Mouse (Mus musculus) adrenal gland, postnatal 10 days (tissue): ENCODE measurements around the gene Gper1. TPM values are rescaled to one million over a fixed set of nuclear protein-coding genes. Genes with fewer than 3 reads are reported as not detected.
"Not testable (repeated sequence)": the region's sequence is repeated elsewhere in the genome, so short reads cannot be mapped to it uniquely, and the experiment has no call there.

ENCODE experiments used
- DNase-seq: peaks from one replicate; pipeline ENCODE4 v3.0.0; 2021; ENCODE audit warnings: mixed read lengths
- total RNA-seq, 2 experiments: library from RNA; stranded (reverse); gene quantifications; 2 replicates each; pipeline ENCODE4 v1.2.3; 2021

Gene Gper1
- total RNA-seq, 2 experiments from 2014 or later, result 4.1 to 5.6 TPM

- DNase-seq, result not testable (repeated sequence)
Observed at GRCm38 (mm10) chr5:139390324-139391119, 32.4 kb upstream of the Gper1 start.

- DNase-seq, result no peak
Observed at GRCm38 (mm10) chr5:139391309-139391990, 31.5 kb upstream of the Gper1 start.

DNA sequence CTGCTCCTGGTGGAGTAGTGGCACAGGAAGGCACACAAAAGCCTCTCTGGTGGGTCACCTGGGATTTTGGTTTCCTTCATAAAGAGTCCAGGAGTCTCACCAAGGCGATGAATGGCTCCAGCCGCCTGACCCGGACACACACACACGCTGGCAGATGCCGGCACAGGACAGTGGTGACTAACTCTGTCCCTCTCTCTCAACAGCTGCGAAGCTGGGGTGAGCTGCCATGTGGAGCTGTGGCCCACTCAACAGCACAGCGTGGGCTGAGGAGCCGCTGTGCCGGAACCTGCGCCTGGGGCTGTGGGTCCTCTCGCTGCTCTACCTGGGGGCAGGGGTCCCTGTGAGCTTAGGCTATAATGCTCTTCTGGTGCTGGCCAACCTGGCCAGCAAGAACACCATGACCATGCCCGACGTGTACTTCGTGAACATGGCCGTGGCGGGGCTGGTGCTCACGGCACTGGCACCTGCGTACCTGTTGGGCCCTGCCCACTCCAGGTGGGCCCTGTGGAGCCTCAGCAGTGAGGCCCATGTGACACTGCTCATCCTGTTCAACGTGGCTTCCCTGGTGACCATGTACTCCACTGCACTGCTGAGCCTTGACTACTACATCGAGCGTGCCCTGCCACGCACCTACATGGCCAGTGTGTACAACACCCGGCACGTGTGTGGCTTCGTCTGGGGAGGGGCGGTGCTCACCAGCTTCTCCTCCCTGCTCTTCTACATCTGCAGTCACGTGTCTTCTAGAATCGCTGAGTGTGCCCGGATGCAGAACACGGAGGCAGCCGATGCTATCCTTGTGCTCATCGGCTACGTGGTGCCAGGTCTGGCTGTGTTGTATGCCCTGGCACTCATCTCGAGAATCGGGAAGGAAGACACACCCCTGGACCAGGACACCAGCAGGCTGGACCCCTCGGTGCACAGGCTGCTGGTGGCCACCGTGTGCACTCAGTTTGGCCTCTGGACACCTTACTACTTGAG, 30.4 kb upstream of the Gper1 start:
- no peak for DNase-seq

DNA sequence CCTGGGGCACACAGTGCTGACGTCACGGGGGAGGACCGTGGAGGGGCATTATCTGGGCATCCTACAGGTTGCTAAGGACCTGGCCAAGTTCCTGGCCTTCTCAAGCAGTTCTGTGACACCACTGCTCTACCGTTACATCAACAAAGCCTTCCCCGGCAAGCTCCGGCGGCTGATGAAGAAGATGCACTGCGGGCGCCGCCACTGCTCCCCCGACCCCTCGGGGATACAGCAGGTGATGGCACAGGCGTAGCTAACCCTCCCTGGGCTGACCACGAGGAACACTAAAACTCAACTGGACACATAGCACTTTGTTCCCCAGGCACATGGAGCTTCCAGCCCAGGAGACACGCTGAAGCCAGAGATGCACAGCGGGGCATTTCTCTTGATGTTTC, 29.8 kb upstream of the Gper1 start:
- no peak for DNase-seq

- no peak for DNase-seq
Observed at GRCm38 (mm10) chr5:139394399-139394798, 28.6 kb upstream of the Gper1 start.

- DNase-seq, result no peak
Observed at GRCm38 (mm10) chr5:139395528-139395927, 27.4 kb upstream of the Gper1 start.

GRCm38 (mm10) chr5:139397359-139397916, 25.5 kb upstream of the Gper1 start:
- no peak for DNase-seq

DNA sequence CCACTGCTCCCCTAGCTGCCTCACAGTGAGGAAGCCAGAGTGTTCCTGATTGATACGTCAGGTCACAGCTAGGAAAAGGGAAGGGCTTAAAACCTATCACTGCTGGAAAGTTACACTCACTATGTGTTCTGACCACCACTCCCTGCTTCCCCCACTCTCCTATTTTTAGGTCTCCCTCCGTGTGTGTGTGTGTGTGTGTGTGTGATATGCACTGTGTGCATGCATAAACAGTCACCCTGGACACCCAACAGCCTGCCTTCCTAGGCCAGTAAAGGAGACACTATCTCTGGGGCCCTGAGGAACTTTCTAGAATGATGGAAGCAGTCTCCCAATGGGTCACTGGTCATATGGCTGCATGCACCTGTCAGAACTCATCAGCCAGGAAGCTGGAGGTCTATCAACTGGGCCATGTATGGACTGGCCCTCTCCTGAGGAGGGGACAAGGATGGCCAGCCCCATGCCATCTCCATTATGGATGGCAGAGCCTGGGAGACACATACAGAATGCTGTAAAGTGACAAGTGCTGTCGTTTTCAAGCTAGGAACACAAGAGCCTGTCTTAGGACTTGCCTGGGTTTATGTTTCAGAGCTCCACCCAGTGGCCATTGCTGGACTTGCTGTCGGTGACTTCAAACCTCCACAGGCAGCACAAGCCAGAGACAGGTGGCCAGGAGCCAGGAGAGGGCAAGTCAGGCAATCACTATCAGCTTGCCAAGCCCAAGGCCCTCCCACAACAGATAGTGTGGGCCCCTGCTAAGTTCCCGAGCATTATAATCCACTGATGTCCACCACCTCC, 24.8 kb upstream of the Gper1 start:
- DNase-seq, result peak; percentile 94

DNA sequence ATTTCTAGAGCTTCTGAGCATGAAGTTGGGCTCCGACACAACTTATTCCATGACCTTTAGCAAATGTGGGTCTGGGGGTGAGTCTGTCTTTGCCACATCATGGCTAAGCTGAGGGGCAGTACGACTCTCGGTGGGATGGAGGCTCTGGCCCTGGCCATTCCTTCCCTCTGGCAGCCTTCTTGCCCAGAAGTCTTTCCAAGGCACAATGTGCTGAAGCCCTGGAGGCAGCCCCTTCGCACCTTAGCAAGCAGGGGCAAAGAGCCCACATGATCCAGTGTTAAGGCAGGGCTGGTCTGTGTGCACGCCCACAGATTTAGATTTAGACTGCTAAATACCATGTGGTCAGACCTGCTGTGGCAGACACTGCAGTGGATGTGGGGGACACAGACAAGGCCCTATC, 24.2 kb upstream of the Gper1 start:
- no peak for DNase-seq

GRCm38 (mm10) chr5:139399991-139400390, 23.0 kb upstream of the Gper1 start:
- no peak for DNase-seq

DNA sequence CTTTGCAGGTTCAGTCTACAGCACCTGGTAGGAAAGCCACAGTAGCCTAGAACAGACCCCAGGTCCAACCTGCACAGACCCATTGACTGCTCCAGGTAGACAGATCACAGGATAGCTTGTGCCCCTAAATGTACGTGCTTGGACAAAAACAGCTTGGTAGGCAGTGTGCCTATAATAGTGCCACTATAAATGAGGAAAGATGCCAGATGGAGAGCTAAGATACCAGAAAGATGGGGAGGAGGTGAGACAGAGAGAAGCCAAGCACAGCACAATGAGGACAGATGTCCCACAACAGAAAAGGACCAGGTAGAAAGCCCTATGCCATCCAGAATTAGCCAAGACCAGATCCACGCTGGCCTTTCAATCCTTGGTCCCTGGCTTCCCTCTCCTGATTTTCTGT, 20.8 kb upstream of the Gper1 start:
- no peak for DNase-seq

DNA sequence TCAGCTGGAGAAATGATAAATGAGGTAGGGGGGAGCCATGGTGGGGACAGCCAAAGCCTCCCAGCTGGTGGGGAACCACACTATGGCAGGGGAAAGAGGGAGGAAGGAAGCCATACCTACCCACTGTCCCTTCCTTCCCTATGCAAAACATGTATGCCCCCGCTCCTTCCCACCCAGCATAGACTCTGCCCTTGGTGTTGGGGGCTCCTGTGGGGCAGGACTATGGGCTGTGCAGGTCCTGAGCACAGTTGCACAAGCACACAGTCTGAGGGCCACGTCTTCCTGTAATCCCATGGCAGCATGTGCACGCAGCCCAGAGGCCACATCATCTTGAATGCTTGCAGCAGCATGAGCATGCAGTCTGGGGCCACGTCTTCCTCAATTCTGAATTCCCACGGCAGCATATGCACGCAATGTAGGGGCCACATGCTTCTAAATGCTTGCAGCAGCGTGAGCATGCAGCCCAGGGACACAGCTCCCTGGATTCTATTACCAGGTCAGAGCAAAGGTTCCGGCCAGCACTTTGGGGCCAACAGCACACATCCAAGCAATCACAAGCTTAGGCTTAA, 19.2 kb upstream of the Gper1 start:
- DNase-seq, result no peak

DNA sequence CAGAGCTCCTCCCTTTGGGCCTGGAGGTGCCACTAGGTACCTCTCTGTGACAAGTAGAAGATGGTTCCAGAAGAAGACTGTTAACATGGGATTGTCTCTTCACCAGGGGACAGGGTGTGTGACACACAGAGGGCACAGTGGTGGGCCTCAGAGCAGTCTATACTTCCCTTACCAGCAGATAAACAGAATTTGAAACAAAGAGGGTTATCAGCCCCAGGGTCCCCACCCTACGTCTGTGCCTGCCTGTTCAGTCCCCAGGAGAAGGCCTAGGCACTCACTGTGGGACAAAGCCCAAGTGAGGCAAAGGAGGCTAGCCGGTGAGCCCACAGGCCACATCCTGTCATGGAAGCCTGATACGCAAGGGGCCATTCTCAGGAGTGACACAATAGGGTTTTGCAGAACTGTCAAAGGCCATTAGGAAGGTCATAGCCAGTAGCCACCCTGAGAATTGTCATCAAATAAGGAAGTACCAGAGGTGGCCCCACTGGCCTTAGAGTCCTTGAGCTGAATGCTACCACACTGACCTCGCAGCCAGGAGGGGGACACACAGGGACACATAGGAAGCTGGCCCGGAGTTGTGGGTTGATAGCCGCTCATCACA, 18.1 kb upstream of the Gper1 start, which contains the start of gene C130050O18Rik:
Gene C130050O18Rik, plus strand, starts transcription at position 480 of the 601 bp plus-strand sequence.
- DNase-seq, result no peak

DNA sequence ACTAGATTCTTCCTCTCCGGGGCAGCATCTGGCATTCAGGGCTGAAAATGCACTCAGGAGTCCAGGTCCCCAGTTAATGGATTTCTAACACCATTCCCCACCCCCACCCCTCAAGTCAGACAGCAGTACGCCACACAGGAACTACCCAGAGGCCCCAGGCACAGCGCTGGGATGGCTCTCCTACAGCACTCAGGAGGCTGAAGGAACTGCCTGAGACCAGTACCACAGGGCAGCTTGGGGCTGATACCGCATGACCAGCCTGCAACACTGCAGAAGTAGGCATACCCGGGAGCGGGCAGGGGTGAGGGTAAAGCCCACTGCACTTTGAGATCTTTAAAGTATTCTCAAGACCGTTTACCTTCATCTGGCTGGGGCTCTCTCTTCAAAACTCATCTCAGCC, 17.5 kb upstream of the Gper1 start:
- DNase-seq, result no peak

DNA sequence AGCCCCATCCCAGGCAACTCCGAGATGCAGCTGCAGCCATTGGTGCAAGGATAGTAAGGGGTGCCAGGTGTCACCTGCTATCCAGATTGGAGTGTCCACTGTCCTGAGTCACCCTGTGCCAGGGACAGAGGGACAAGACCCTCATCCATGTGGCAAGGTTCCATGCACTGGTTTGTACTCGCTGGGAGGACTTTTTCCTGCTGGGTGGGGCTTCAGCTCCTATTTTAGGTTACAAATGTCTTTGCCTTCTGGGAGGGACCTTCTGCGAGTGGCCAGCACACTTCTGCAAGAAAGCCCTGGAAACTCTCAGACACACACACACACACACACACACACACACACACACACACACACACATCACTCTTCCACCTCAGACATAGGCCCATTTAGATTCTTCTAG, 17.0 kb upstream of the Gper1 start:
- DNase-seq, result no peak

DNA sequence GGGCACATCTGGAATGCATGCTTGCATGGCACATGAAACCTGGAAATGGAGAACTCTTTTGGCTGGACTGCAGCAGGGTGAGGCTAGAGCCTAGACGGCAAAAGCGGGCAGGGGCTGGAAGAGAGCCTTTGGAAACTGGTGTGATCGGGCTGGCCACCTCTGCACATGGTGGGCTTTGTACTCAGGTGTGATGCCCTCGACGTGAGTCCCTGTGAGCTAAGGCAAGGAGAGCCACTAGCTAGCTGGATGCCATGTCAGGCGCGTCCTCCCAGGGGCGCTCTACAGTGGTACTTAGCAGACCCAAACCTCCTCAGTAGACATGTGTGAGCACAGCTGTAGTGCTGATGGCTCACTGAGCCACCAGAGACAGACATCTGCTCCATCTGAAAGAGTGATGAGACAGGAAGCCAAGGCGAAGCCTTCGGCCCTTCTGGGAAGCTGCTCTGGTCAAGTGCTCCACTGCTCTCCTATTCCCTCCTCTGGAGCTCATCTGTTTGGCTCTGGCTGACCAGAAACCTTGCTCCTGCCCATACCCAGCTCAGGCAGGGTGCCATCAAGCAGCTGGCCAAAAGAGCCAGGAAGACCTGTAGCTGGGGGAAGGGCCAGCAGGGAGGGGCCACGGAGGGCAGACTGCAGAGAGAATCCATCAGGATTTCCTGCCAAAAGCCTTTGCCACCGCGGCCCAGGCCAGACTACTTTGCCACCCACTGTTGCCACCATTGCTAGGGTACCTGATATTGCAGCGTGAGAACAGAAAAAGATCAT, 15.6 kb upstream of the Gper1 start:
- peak; percentile 79 for DNase-seq

GRCm38 (mm10) chr5:139408511-139408910, 14.4 kb upstream of the Gper1 start:
- peak; percentile 57 for DNase-seq

- DNase-seq, result peak; percentile 86
Observed at GRCm38 (mm10) chr5:139409412-139409811, 13.5 kb upstream of the Gper1 start.

DNA sequence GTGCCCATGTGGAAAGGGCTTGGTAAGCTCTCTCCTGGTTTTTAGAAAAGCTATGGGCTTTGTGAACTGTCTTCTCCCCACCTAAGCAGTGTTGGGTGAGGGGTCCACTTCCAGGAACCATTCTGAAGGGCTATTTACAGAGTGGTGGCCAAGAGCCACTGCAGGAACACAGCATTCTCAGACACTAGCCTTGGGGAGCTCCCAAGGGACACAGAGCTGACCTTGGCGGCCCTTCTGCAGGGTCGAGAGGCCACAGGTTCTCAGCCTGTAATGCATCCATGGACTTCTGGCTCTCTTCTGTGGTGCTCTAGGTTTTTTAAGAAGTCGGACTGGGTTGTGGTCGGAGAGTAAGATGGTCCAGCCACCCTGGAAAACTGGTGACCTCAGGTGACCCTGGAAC, 12.9 kb upstream of the Gper1 start:
- DNase-seq, result no peak

DNA sequence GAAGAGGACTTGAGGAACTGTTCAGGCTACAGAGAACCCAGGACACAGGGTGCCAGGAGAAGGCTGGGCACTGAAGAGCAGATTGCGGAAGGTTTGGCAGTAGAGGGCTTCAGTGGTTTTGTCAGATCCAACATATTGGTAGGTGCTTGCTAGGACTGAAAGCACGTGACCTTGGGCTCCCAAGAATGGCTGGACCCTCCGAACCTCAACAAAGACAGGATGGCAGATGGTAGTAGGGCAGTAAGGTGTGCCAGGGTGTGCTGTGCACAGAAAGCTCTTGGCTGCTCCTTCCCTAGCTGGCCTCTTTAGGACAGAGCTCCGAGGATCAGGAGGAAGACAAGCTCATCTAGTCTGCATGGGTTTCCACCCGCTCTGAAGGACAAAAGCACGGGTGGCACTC, 11.8 kb upstream of the Gper1 start:
- no peak for DNase-seq
